Mouse (Mus musculus) C2C12 (cell line): ENCODE results near the gene Lsamp. TPM values are rescaled to one million over a fixed set of nuclear protein-coding genes. Genes with fewer than 3 reads are reported as not detected.
"Not testable (repeated sequence)": the region's sequence is repeated elsewhere in the genome, so short reads cannot be mapped to it uniquely, and the experiment has no call there.

Experiments
- H3K27me3 ChIP-seq: one replicate; pipeline ENCODE4 v1.6.1; 2011; ENCODE audit not compliant: control insufficient read depth, insufficient read depth, insufficient read length
- H3K36me3 ChIP-seq: one replicate; pipeline ENCODE4 v1.6.1; 2011; ENCODE audit not compliant: control insufficient read depth, insufficient read depth
- H3K4me3 ChIP-seq: one replicate; pipeline ENCODE4 v1.5.1; 2011; ENCODE audit warnings: mild to moderate bottlenecking, control low read depth; ENCODE audit not compliant: poor library complexity, insufficient read depth, severe bottlenecking
- H3K79me2 ChIP-seq: one replicate; pipeline ENCODE4 v1.6.1; 2011; ENCODE audit not compliant: control insufficient read depth, insufficient read depth
- H3K79me3 ChIP-seq: one replicate; pipeline ENCODE4 v1.6.1; 2011; ENCODE audit warnings: low read depth, control low read depth
- H3ac ChIP-seq: one replicate; pipeline ENCODE3; 2011; ENCODE audit warnings: low read depth; ENCODE audit not compliant: control insufficient read depth, insufficient read length
- CEBPB ChIP-seq: IDR thresholded peaks from one replicate; pipeline ENCODE4 v1.6.1; 2011; ENCODE audit warnings: low read depth, mild to moderate bottlenecking, control low read depth, moderate library complexity
- CTCF ChIP-seq: IDR thresholded peaks from one replicate; pipeline ENCODE4 v1.5.1; 2011; ENCODE audit not compliant: control insufficient read depth, insufficient read depth, insufficient read length
- FOSL1 ChIP-seq: IDR thresholded peaks from one replicate; pipeline ENCODE4 v1.8.0; 2011; ENCODE audit warnings: mild to moderate bottlenecking, low read length; ENCODE audit not compliant: poor library complexity, insufficient read depth, severe bottlenecking
- MAX ChIP-seq: IDR thresholded peaks from one replicate; pipeline ENCODE4 v1.6.1; 2011; ENCODE audit warnings: mild to moderate bottlenecking, control low read depth
- MYOD1 ChIP-seq: IDR thresholded peaks from one replicate; pipeline ENCODE4 v1.6.1; 2011; ENCODE audit warnings: low read depth; ENCODE audit not compliant: control insufficient read depth, insufficient read length
- MYOG ChIP-seq: IDR thresholded peaks from one replicate; pipeline ENCODE4 v1.6.1; 2011; ENCODE audit not compliant: control insufficient read depth, insufficient read length; ENCODE audit errors: extremely low read depth
- USF1 ChIP-seq: IDR thresholded peaks from one replicate; pipeline ENCODE4 v1.6.1; 2011; ENCODE audit warnings: low read depth, mild to moderate bottlenecking, control low read depth, moderate library complexity
- polyA plus RNA-seq: library from polyadenylated mRNA; unstranded; fragments of >200 nt; fragmentation: generic; extraction: Trizol; gene quantifications from one replicate; pipeline ENCODE4 v1.2.1, GENCODE M21; 2012; ENCODE audit warnings: missing spikeins

Lsamp gene
- polyA plus RNA-seq, 1 experiment, result not detected

GRCm38 (mm10) chr16:41974866-41975719 is 1990.9 kb downstream of the Lsamp start:
- H3K79me3 ChIP-seq, result no peaks in the 10 kb centered on the region
- no peak overlapping the region for H3ac ChIP-seq
- TF ChIP-seq MYOD1, result peak; percentile 27
- TF ChIP-seq FOSL1, result no peak
- no peaks in the 10 kb centered on the region for H3K36me3 ChIP-seq
- no peak overlapping the region for H3K4me3 ChIP-seq
- H3K79me2 ChIP-seq, result no peaks in the 10 kb centered on the region
- no peaks in the 10 kb centered on the region for H3K27me3 ChIP-seq

DNA sequence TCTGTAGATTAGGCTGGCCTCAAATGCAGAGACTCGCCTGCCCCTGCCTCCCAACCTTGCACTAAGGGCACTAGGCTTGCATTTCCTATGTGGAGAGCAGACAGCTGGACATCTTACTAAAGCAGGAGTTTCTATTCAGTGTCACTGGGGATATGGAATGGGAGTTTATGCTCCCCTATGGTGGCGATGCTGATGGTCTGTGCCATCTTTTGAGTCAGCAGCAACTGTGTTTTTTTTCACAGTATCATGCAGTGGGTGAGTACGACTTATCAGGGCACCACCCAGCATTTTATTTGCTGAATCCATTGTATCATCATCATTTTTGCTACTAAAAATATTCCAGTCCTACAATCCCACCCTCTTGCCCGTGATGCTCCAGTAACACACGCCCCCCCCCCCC is 1992.7 kb downstream of the Lsamp start:
- Histone ChIP-seq H3K79me3 (no peaks in the 10 kb centered on the region), H3K36me3 (no peaks in the 10 kb centered on the region), H3K79me2 (no peaks in the 10 kb centered on the region), H3ac (no peak overlapping the region), H3K4me3 (no peak overlapping the region), H3K27me3 (no peaks in the 10 kb centered on the region)
- TF ChIP-seq CEBPB (no peak), FOSL1 (no peak), MAX (no peak)

DNA sequence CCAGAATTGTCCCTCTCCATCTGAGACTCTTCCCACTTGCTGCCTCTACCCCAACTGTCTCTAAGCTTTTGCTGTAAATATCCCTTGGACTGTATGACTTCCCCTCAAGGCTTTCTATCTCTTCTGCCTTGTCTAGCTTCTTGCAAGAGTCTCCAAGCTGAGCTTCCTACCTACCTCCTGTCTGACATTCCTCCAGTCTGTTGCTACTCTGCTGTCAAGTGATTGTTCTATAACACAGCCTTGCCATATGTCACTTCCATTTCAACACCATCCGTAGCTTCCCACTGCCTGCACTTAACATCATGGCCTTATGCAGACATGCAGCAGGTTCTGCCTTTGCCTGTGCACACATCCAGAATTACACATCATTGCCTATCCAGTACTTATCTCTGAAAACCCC is 2012.8 kb downstream of the Lsamp start:
- Histone ChIP-seq H3ac (no peak overlapping the region), H3K79me2 (no peaks in the 10 kb centered on the region), H3K27me3 (no peaks in the 10 kb centered on the region), H3K79me3 (no peaks in the 10 kb centered on the region), H3K4me3 (no peak overlapping the region), H3K36me3 (no peaks in the 10 kb centered on the region)
- no peak for TF ChIP-seq CTCF
- TF ChIP-seq CEBPB, result no peak
- no peak for TF ChIP-seq MYOG
- TF ChIP-seq MAX, result no peak

GRCm38 (mm10) chr16:42002925-42003324 is 2018.8 kb downstream of the Lsamp start:
- Histone ChIP-seq H3K79me2 (no peaks in the 10 kb centered on the region), H3K36me3 (no peaks in the 10 kb centered on the region), H3ac (no peak overlapping the region), H3K27me3 (no peaks in the 10 kb centered on the region), H3K4me3 (no peak overlapping the region), H3K79me3 (no peaks in the 10 kb centered on the region)
- TF ChIP-seq CTCF (no peak), MYOD1 (no peak), CEBPB (no peak), FOSL1 (no peak), USF1 (no peak), MYOG (no peak)

DNA sequence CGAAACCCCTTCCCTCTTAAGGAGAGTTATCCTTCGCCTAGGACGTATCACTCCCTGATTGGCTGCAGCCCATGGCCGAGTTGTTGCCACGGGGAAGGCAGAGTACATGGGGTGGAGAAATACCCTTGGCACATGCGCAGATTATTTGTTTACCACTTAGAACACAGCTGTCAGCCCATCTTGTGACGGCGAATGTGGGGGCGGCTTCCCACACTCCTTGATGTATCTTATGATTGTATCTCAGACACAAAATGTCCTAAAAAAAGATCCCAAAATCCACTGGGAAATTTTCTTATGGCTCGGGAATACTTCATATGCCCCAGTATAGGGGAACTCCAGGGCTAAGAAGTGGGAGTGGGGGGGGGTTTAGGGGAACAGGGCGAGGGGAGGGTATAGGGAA is 2019.3 kb downstream of the Lsamp start:
- not testable (repeated sequence) for H3K27me3 ChIP-seq, H3K79me2 ChIP-seq

GRCm38 (mm10) chr16:42004166-42004565 is 2020.0 kb downstream of the Lsamp start:
- TF ChIP-seq MYOG (no peak), CEBPB (no peak), CTCF (no peak), FOSL1 (no peak), MAX (no peak), USF1 (no peak), MYOD1 (no peak)
- no peaks in the 10 kb centered on the region for H3K79me2 ChIP-seq
- no peaks in the 10 kb centered on the region for H3K79me3 ChIP-seq
- no peaks in the 10 kb centered on the region for H3K36me3 ChIP-seq
- H3ac ChIP-seq, result no peak overlapping the region
- H3K4me3 ChIP-seq, result no peak overlapping the region
- no peaks in the 10 kb centered on the region for H3K27me3 ChIP-seq

More for the DNA sequence above, 2019.3 kb downstream of the Lsamp start:
- H3K79me3 ChIP-seq, H3K36me3 ChIP-seq, H3ac ChIP-seq, H3K4me3 ChIP-seq: not testable (repeated sequence)

- no peaks in the 10 kb centered on the region for H3K27me3 ChIP-seq
- no peaks in the 10 kb centered on the region for H3K36me3 ChIP-seq
- H3K4me3 ChIP-seq, result no peak overlapping the region
- H3ac ChIP-seq, result no peak overlapping the region
- TF ChIP-seq USF1, result no peak
- H3K79me2 ChIP-seq, result no peaks in the 10 kb centered on the region
- no peaks in the 10 kb centered on the region for H3K79me3 ChIP-seq
These were observed 2030.8 kb downstream of the Lsamp start for GRCm38 (mm10) chr16:42014937-42015336.
